8 mouse cellular contexts compared by ENCODE assay signal in genomic region chr1:92371357-92371981, GRCm38 (mm10).
DNase-seq lines count a peak whose midpoint lies in the region; ATAC-seq and TF ChIP-seq lines count a peak whose summit lies in the region.

No protein-coding gene starts in this region.

- H3K36me3 ChIP-seq in forebrain, postnatal 0 days (ENCODE audit: insufficient read depth) = no peaks in the 10 kb centered on the region

- TF ChIP-seq POLR2A in olfactory bulb, adult 2 months (IDR thresholded peaks at IDR 0.05; ENCODE audit: insufficient read depth, low read depth, low read length) = no peak

- no peak for TF ChIP-seq CTCF in forebrain, postnatal 0 days (IDR thresholded peaks at IDR 0.05; ENCODE audit: low read depth)
- TF ChIP-seq CTCF in olfactory bulb, adult 2 months (IDR thresholded peaks at IDR 0.05; ENCODE audit: insufficient read depth, low read depth, low read length) = no peak

- no peak overlapping the region for H3K9ac ChIP-seq in forebrain, postnatal 0 days

- H3K4me1 ChIP-seq in forebrain, postnatal 0 days (ENCODE audit: insufficient read depth) = peaks cover 18% of the 10 kb centered on the region
- peaks cover 42% of the 10 kb centered on the region for H3K4me1 ChIP-seq in olfactory bulb, adult 2 months (ENCODE audit: control insufficient read depth, insufficient read depth, low read length)

- H3K4me3 ChIP-seq in forebrain, postnatal 0 days (ENCODE audit: low read depth, low read length) = no peak overlapping the region
- H3K4me3 ChIP-seq in olfactory bulb, adult 2 months (ENCODE audit: insufficient read depth, low read depth, low read length) = no peak overlapping the region

- peak; percentile 87 for ATAC-seq in forebrain, postnatal 0 days

- DNase-seq in kidney, adult 9 months = peak; percentile 6
- no peak for DNase-seq in kidney, postnatal 10 days
- peak; percentile 34 for DNase-seq in adipocyte (ENCODE audit: low spot score)
- peak; percentile 89 for DNase-seq in forebrain, postnatal 0 days
- DNase-seq in left cerebral cortex, postnatal 14 days (ENCODE audit: low spot score in 2 of 2) = peak; percentile 76 to 86
- no peak for DNase-seq in adrenal gland, adult 18-20 months (ENCODE audit: low spot score in 2 of 2)
- DNase-seq in spleen, adult 18-20 months = no peak

- intact Hi-C loops in left cerebral cortex, postnatal 14 days (cut with DNase I) = no loop called here

- H3K9me3 ChIP-seq in forebrain, postnatal 0 days (ENCODE audit: low read length) = no peaks in the 10 kb centered on the region

- H3K27ac ChIP-seq in forebrain, postnatal 0 days (ENCODE audit: low read depth, low read length) = peak overlapping the region; percentile 68
- H3K27ac ChIP-seq in olfactory bulb, adult 2 months (ENCODE audit: insufficient read depth, low read depth, low read length) = peak overlapping the region; percentile 97

- H3K27me3 ChIP-seq in forebrain, postnatal 0 days (ENCODE audit: insufficient read depth, low read length) = no peaks in the 10 kb centered on the region

- WGBS in forebrain, postnatal 0 days = 27% methylated on average over 11 of the region's 11 CpGs
- 21% methylated on average over 11 of the region's 11 CpGs for WGBS in olfactory bulb, adult 2 months

- peak overlapping the region; percentile 35 for H3K4me2 ChIP-seq in forebrain, postnatal 0 days (ENCODE audit: low read depth)

Comparison
In these comparisons a context has a peak if more than half of its experiments do, and no peak if none do; other contexts are left out.
1. DNase-seq: peak in kidney, adult 9 months (single experiment), adipocyte (single experiment), forebrain, postnatal 0 days (single experiment) and left cerebral cortex, postnatal 14 days (2 of 2); none in kidney, postnatal 10 days (single experiment), adrenal gland, adult 18-20 months (0 of 2) and spleen, adult 18-20 months (0 of 2).